Mouse (Mus musculus) liver, postnatal 0 days (tissue): ENCODE results near the gene Rhbdf2.

ENCODE experiments used
- CTCF ChIP-seq: sonication (generic); IDR thresholded peaks from 2 replicates; pipeline ENCODE4 v1.5.1; 2016; ENCODE audit warnings: antibody characterized with exemption, low read depth
- EP300 ChIP-seq: IDR thresholded peaks from 2 replicates; pipeline ENCODE4 v1.6.1; 2016; ENCODE audit warnings: antibody characterized with exemption, low read depth, mild to moderate bottlenecking

DNA sequence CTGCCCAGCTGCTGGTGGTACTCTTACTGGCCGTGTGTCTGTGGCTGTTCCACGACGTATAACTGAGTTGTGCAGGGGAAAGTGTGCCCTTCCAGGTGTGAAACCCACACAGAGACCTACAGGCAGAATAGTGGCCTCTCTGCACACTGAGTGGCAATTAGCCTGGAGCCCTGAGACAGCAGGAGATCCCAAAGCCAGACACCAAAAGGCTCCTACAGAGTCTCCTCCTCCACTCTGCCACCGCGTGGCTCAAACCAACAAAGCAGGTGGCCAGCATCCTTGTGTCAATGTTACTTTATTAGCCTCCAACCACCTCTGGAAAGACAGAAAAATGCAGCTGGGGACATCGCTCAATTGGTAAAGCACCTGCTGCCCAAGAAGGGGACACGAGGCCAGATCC is 42.0 kb upstream of the Rhbdf2 start:
- TF ChIP-seq CTCF (peak; percentile 37), EP300 (no peak)
